9 mouse cellular contexts compared by ENCODE assay signal in genomic region chr5:130266651-130267050, GRCm38 (mm10). TPM values are rescaled to one million over a fixed set of nuclear protein-coding genes. Genes with fewer than 3 reads are reported as not detected.
DNase-seq lines count a peak whose midpoint lies in the region; ATAC-seq and TF ChIP-seq lines count a peak whose summit lies in the region.
"Had no signal": no experiment of that assay in that cellular context is flagged by ENCODE, and none has a peak within 500 bp of the region (broad histone marks: within the 10 kb centered on the region; RNA-seq: fewer than 3 reads in every experiment).

No protein-coding gene starts in this region.

- H3K4me3 ChIP-seq in forebrain, embryonic 11.5 days (ENCODE audit: low read depth, low read length): no peak overlapping the region
- no peak overlapping the region for H3K4me3 ChIP-seq in forebrain, embryonic 16.5 days (replicated peaks; ENCODE audit: low read length)
- H3K4me3 ChIP-seq in midbrain, embryonic 14.5 days (replicated peaks; ENCODE audit: low read depth, low read length): no peak overlapping the region
- H3K4me3 ChIP-seq in midbrain, embryonic 11.5 days (ENCODE audit: low read depth, low read length): no peak overlapping the region
- H3K4me3 ChIP-seq in cerebellum, adult 2 months (replicated peaks; ENCODE audit: insufficient read depth, low read depth, low read length): no peak overlapping the region
- H3K4me3 ChIP-seq in liver, embryonic 13.5 days (replicated peaks): no peak overlapping the region
- H3K4me3 ChIP-seq: neural tube, embryonic 12.5 days had no signal

- no peak overlapping the region for H3K9ac ChIP-seq in forebrain, embryonic 11.5 days (ENCODE audit: low read length)
- H3K9ac ChIP-seq in forebrain, embryonic 16.5 days (replicated peaks; ENCODE audit: low read depth, low read length): no peak overlapping the region
- no peak overlapping the region for H3K9ac ChIP-seq in midbrain, embryonic 14.5 days (replicated peaks; ENCODE audit: low read length)
- no peak overlapping the region for H3K9ac ChIP-seq in midbrain, embryonic 11.5 days (ENCODE audit: low read length)
- H3K9ac ChIP-seq in liver, embryonic 13.5 days: no peak overlapping the region
- H3K9ac ChIP-seq: neural tube, embryonic 12.5 days had no signal

- no peaks in the 10 kb centered on the region for H3K4me1 ChIP-seq in forebrain, embryonic 11.5 days (replicated peaks; ENCODE audit: control insufficient read depth, insufficient read depth, low read length)
- no peaks in the 10 kb centered on the region for H3K4me1 ChIP-seq in forebrain, embryonic 16.5 days (replicated peaks; ENCODE audit: control insufficient read depth, insufficient read depth, low read length)
- H3K4me1 ChIP-seq in midbrain, embryonic 14.5 days (ENCODE audit: control insufficient read depth, insufficient read depth, low read length): no peaks in the 10 kb centered on the region
- no peaks in the 10 kb centered on the region for H3K4me1 ChIP-seq in midbrain, embryonic 11.5 days (ENCODE audit: control insufficient read depth, insufficient read depth, low read length)
- no peaks in the 10 kb centered on the region; the same call in 1 of the 2 replicates for H3K4me1 ChIP-seq in cerebellum, adult 2 months (ENCODE audit: control insufficient read depth, insufficient read depth, low read length)
- H3K4me1 ChIP-seq in liver, embryonic 13.5 days (replicated peaks): peaks cover 24% of the 10 kb centered on the region
- H3K4me1 ChIP-seq: neural tube, embryonic 12.5 days had no signal

- no peaks in the 10 kb centered on the region for H3K9me3 ChIP-seq in forebrain, embryonic 11.5 days (ENCODE audit: control insufficient read depth, low read length)
- H3K9me3 ChIP-seq in forebrain, embryonic 16.5 days (ENCODE audit: control insufficient read depth, low read length): no peaks in the 10 kb centered on the region
- no peaks in the 10 kb centered on the region for H3K9me3 ChIP-seq in midbrain, embryonic 14.5 days (ENCODE audit: control insufficient read depth, low read length)
- H3K9me3 ChIP-seq in midbrain, embryonic 11.5 days (ENCODE audit: control insufficient read depth, low read length): no peaks in the 10 kb centered on the region
- H3K9me3 ChIP-seq in liver, embryonic 13.5 days (replicated peaks): no peaks in the 10 kb centered on the region
- H3K9me3 ChIP-seq: neural tube, embryonic 12.5 days had no signal

- H3K27me3 ChIP-seq in forebrain, embryonic 11.5 days (ENCODE audit: control insufficient read depth, insufficient read depth, low read length): no peaks in the 10 kb centered on the region
- no peaks in the 10 kb centered on the region for H3K27me3 ChIP-seq in forebrain, embryonic 16.5 days (replicated peaks; ENCODE audit: control insufficient read depth, insufficient read depth, low read length)
- H3K27me3 ChIP-seq in midbrain, embryonic 14.5 days (ENCODE audit: control insufficient read depth, insufficient read depth, low read length): no peaks in the 10 kb centered on the region
- H3K27me3 ChIP-seq in midbrain, embryonic 11.5 days (ENCODE audit: control insufficient read depth, insufficient read depth, low read length): no peaks in the 10 kb centered on the region
- no peaks in the 10 kb centered on the region for H3K27me3 ChIP-seq in cerebellum, adult 2 months (ENCODE audit: control insufficient read depth, insufficient read depth, low read length)
- H3K27me3 ChIP-seq in liver, embryonic 13.5 days: no peaks in the 10 kb centered on the region
- H3K27me3 ChIP-seq: neural tube, embryonic 12.5 days had no signal

- 85% methylated on average over 7 of the region's 7 CpGs for WGBS in forebrain, embryonic 11.5 days
- 82% methylated on average over 7 of the region's 7 CpGs for WGBS in forebrain, embryonic 16.5 days
- WGBS in midbrain, embryonic 14.5 days: 93% methylated on average over 7 of the region's 7 CpGs
- 90% methylated on average over 7 of the region's 7 CpGs for WGBS in midbrain, embryonic 11.5 days
- 72% methylated on average over 7 of the region's 7 CpGs for WGBS in cerebellum, adult 2 months
- 51% methylated on average over 7 of the region's 7 CpGs for WGBS in liver, embryonic 13.5 days (ENCODE audit: insufficient replicate concordance)

- peak; percentile 75 for DNase-seq in forebrain, embryonic 11.5 days (ENCODE audit: low spot score)
- peak; percentile 45 for DNase-seq in midbrain, embryonic 14.5 days
- no peak for DNase-seq in midbrain, embryonic 11.5 days (ENCODE audit: low spot score, missing footprints)
- DNase-seq in cerebellum, adult 2 months: peak; percentile 23 to 39
- peak; percentile 57 for DNase-seq in liver, embryonic 13.5 days
- peak; percentile 49 for DNase-seq in thymus, postnatal 14 days
- no peak for DNase-seq in Muller cell, postnatal 12 days (ENCODE audit: inconsistent ontology term)

- peaks cover 7% of the 10 kb centered on the region; the same call in 1 of the 2 replicates for H3K36me3 ChIP-seq in forebrain, embryonic 11.5 days (ENCODE audit: control insufficient read depth, insufficient read depth, low read length)
- H3K36me3 ChIP-seq in forebrain, embryonic 16.5 days (ENCODE audit: control insufficient read depth, insufficient read depth): peaks cover 14% of the 10 kb centered on the region
- H3K36me3 ChIP-seq in midbrain, embryonic 14.5 days (ENCODE audit: control insufficient read depth, insufficient read depth, low read length): peaks cover 61% of the 10 kb centered on the region
- peaks cover 8% of the 10 kb centered on the region for H3K36me3 ChIP-seq in midbrain, embryonic 11.5 days (ENCODE audit: control insufficient read depth, insufficient read depth, low read length)
- peaks cover 78% of the 10 kb centered on the region for H3K36me3 ChIP-seq in liver, embryonic 13.5 days

- peak; percentile 49; the same call in 1 of the 2 replicates for TF ChIP-seq CTCF in cerebellum, adult 2 months (IDR thresholded peaks at IDR 0.05; ENCODE audit: borderline replicate concordance, insufficient read depth, low read depth, low read length)

- no peak for ATAC-seq in forebrain, embryonic 11.5 days (replicated peaks; ENCODE audit: low FRiP score)
- ATAC-seq in forebrain, embryonic 16.5 days: no peak
- no peak for ATAC-seq in midbrain, embryonic 14.5 days (ENCODE audit: low FRiP score, low TSS enrichment)
- ATAC-seq in midbrain, embryonic 11.5 days (ENCODE audit: low FRiP score): no peak
- peak; percentile 80 for ATAC-seq in liver, embryonic 13.5 days (ENCODE audit: low read depth)

- H3K27ac ChIP-seq in forebrain, embryonic 11.5 days (ENCODE audit: low read depth, low read length): no peak overlapping the region
- H3K27ac ChIP-seq in forebrain, embryonic 16.5 days (ENCODE audit: low read length): no peak overlapping the region
- no peak overlapping the region for H3K27ac ChIP-seq in midbrain, embryonic 14.5 days (replicated peaks; ENCODE audit: low read depth, low read length)
- no peak overlapping the region for H3K27ac ChIP-seq in midbrain, embryonic 11.5 days (ENCODE audit: low read depth, low read length)
- no peak overlapping the region for H3K27ac ChIP-seq in cerebellum, adult 2 months (ENCODE audit: insufficient read depth, low read length)
- H3K27ac ChIP-seq in liver, embryonic 13.5 days: 0 out of 2 replicates have a peak overlapping the region, but pooled peaks have one; percentile 8
- H3K27ac ChIP-seq: neural tube, embryonic 12.5 days had no signal

- no peak for TF ChIP-seq POLR2A in cerebellum, adult 2 months (IDR thresholded peaks at IDR 0.05; ENCODE audit: borderline replicate concordance, insufficient read depth, low read length)

- H3K4me2 ChIP-seq in forebrain, embryonic 11.5 days (ENCODE audit: low read depth, low read length, severe bottlenecking): no peak overlapping the region
- no peak overlapping the region for H3K4me2 ChIP-seq in forebrain, embryonic 16.5 days (ENCODE audit: low read length)
- H3K4me2 ChIP-seq in midbrain, embryonic 14.5 days (ENCODE audit: low read length): no peak overlapping the region
- H3K4me2 ChIP-seq in midbrain, embryonic 11.5 days: no peak overlapping the region
- no peak overlapping the region for H3K4me2 ChIP-seq in liver, embryonic 13.5 days
- H3K4me2 ChIP-seq: neural tube, embryonic 12.5 days had no signal

RNA-seq across cellular contexts. Expression of gene Tyw1, which starts 11.2 kb away (rescaled TPM):
- 26.2 and 29.0 TPM in 2 replicates for polyA plus RNA-seq in forebrain, embryonic 11.5 days (2014; fragmentation: Nextera tagmentation; extraction: Ambion mirVana)
- polyA plus RNA-seq in forebrain, embryonic 16.5 days (2015; fragmentation: Nextera tagmentation; extraction: Ambion mirVana): 25.4 and 29.6 TPM in 2 replicates
- polyA plus RNA-seq in midbrain, embryonic 14.5 days (2014; fragmentation: Nextera tagmentation; extraction: Ambion mirVana): 18.5 and 26.4 TPM in 2 replicates
- 30.4 and 32.1 TPM in 2 replicates for polyA plus RNA-seq in midbrain, embryonic 11.5 days (2014; fragmentation: Nextera tagmentation; extraction: Ambion mirVana)
- polyA plus RNA-seq in cerebellum, adult 2 months (2012; rRNA removed): 17.8 and 17.9 TPM in 2 replicates
- polyA plus RNA-seq in liver, embryonic 13.5 days (2015; fragmentation: Nextera tagmentation; extraction: Ambion mirVana): 16.0 and 18.0 TPM in 2 replicates

RNA-seq across cellular contexts. Expression of gene Sbds, which starts 11.3 kb away (rescaled TPM):
- polyA plus RNA-seq in forebrain, embryonic 11.5 days (2014; fragmentation: Nextera tagmentation; extraction: Ambion mirVana): 65.4 and 76.8 TPM in 2 replicates
- polyA plus RNA-seq in forebrain, embryonic 16.5 days (2015; fragmentation: Nextera tagmentation; extraction: Ambion mirVana): 60.3 TPM in 2 replicates
- 44.1 and 56.8 TPM in 2 replicates for polyA plus RNA-seq in midbrain, embryonic 14.5 days (2014; fragmentation: Nextera tagmentation; extraction: Ambion mirVana)
- 66.3 and 72.2 TPM in 2 replicates for polyA plus RNA-seq in midbrain, embryonic 11.5 days (2014; fragmentation: Nextera tagmentation; extraction: Ambion mirVana)
- 92.5 and 95.5 TPM in 2 replicates for polyA plus RNA-seq in cerebellum, adult 2 months (2012; rRNA removed)
- polyA plus RNA-seq in liver, embryonic 13.5 days (2015; fragmentation: Nextera tagmentation; extraction: Ambion mirVana): 55.0 and 64.9 TPM in 2 replicates

RNA-seq across cellular contexts. Expression of gene Tmem248, which starts 49.8 kb away (rescaled TPM):
- polyA plus RNA-seq in forebrain, embryonic 11.5 days (2014; fragmentation: Nextera tagmentation; extraction: Ambion mirVana): 34.7 and 35.3 TPM in 2 replicates
- polyA plus RNA-seq in forebrain, embryonic 16.5 days (2015; fragmentation: Nextera tagmentation; extraction: Ambion mirVana): 22.3 and 23.0 TPM in 2 replicates
- polyA plus RNA-seq in midbrain, embryonic 14.5 days (2014; fragmentation: Nextera tagmentation; extraction: Ambion mirVana): 29.5 and 33.2 TPM in 2 replicates
- 30.3 and 35.7 TPM in 2 replicates for polyA plus RNA-seq in midbrain, embryonic 11.5 days (2014; fragmentation: Nextera tagmentation; extraction: Ambion mirVana)
- polyA plus RNA-seq in cerebellum, adult 2 months (2012; rRNA removed): 35.5 and 38.1 TPM in 2 replicates
- polyA plus RNA-seq in liver, embryonic 13.5 days (2015; fragmentation: Nextera tagmentation; extraction: Ambion mirVana): 30.7 and 34.4 TPM in 2 replicates

Comparison
In these comparisons a context has a peak if more than half of its experiments do, and no peak if none do; other contexts are left out.
1. DNase-seq: peak in forebrain, embryonic 11.5 days (single experiment), midbrain, embryonic 14.5 days (single experiment), cerebellum, adult 2 months (2 of 2), liver, embryonic 13.5 days (single experiment) and thymus, postnatal 14 days (single experiment); none in midbrain, embryonic 11.5 days (single experiment) and Muller cell, postnatal 12 days (single experiment).